Mouse (Mus musculus) forebrain, embryonic 15.5 days (tissue): ENCODE measurements around the gene Gtsf1. TPM values are rescaled to one million over a fixed set of nuclear protein-coding genes. Genes with fewer than 3 reads are reported as not detected.
"Not testable (repeated sequence)": the region's sequence is repeated elsewhere in the genome, so short reads cannot be mapped to it uniquely, and the experiment has no call there.

Experiments
- ATAC-seq: fragments of 200-750 bp; cut with Nextera tagmentation; replicated peaks from 2 replicates; pipeline ENCODE4 v1.8.0; 2017; ENCODE audit warnings: mild to moderate bottlenecking, moderate TSS enrichment, moderate library complexity
- H3K27ac ChIP-seq: fragments of 300-500 bp; sonication (generic); replicated peaks from 2 replicates; pipeline ENCODE4 v1.5.1; 2015; ENCODE audit warnings: mild to moderate bottlenecking, inconsistent platforms
- H3K27me3 ChIP-seq: fragments of 300-500 bp; sonication (generic); 2 replicates; pipeline ENCODE4 v1.6.1; 2015; ENCODE audit warnings: inconsistent platforms
- H3K36me3 ChIP-seq: fragments of 300-500 bp; sonication (generic); 2 replicates; pipeline ENCODE4 v1.6.1; 2015; ENCODE audit warnings: mild to moderate bottlenecking, inconsistent platforms
- H3K4me1 ChIP-seq: fragments of 300-500 bp; sonication (generic); 2 replicates; pipeline ENCODE4 v1.6.1; 2015; ENCODE audit warnings: inconsistent platforms
- H3K4me2 ChIP-seq: fragments of 300-500 bp; sonication (generic); replicated peaks from 2 replicates; pipeline ENCODE4 v1.6.1; 2015; ENCODE audit warnings: mild to moderate bottlenecking, inconsistent platforms
- H3K4me3 ChIP-seq: fragments of 300-500 bp; sonication (generic); 2 replicates; pipeline ENCODE4 v1.5.1; 2015; ENCODE audit warnings: mild to moderate bottlenecking, inconsistent platforms
- H3K9ac ChIP-seq: fragments of 300-500 bp; sonication (generic); replicated peaks from 2 replicates; pipeline ENCODE4 v1.6.1; 2015; ENCODE audit warnings: mild to moderate bottlenecking, inconsistent platforms
- H3K9me3 ChIP-seq: fragments of 300-500 bp; sonication (generic); 2 replicates; pipeline ENCODE4 v1.6.1; 2016; ENCODE audit warnings: inconsistent platforms
- WGBS: fragments of 180-500 bp; shearing (Covaris S2); methylation state at CpG from one replicate; pipeline ENCODE4 v1.1.7; 2015; ENCODE audit warnings: mixed read lengths; 5-methylcytosine and 5-hydroxymethylcytosine counted together
- polyA plus RNA-seq: library from polyadenylated mRNA; unstranded; fragments of >200 nt; fragmentation: Nextera tagmentation; extraction: Ambion mirVana; gene quantifications from 2 replicates; pipeline ENCODE4 v1.2.1, GENCODE M21; 2015

Gtsf1 gene
- polyA plus RNA-seq, 1 experiment from 2014 or later, result not detected

GRCm38 (mm10) chr15:103405586-103405985 lies 24.7 kb downstream of the Gtsf1 start:
- H3K9me3 ChIP-seq, H3K4me3 ChIP-seq, H3K36me3 ChIP-seq, ATAC-seq, H3K4me2 ChIP-seq, H3K9ac ChIP-seq, H3K27ac ChIP-seq, H3K27me3 ChIP-seq, H3K4me1 ChIP-seq: not testable (repeated sequence)
- WGBS, result 94% methylated on average over 3 of the region's 3 CpGs

GRCm38 (mm10) chr15:103401361-103401760 lies 28.9 kb downstream of the Gtsf1 start:
- ATAC-seq, result no peak
- 91% methylated on average over 5 of the region's 5 CpGs for WGBS
- Histone ChIP-seq H3K27ac (no peak overlapping the region), H3K36me3 (no peaks in the 10 kb centered on the region), H3K9ac (no peak overlapping the region), H3K27me3 (no peaks in the 10 kb centered on the region), H3K9me3 (no peaks in the 10 kb centered on the region), H3K4me2 (no peak overlapping the region), H3K4me1 (no peaks in the 10 kb centered on the region), H3K4me3 (no peak overlapping the region)

GRCm38 (mm10) chr15:103393577-103393976 lies 36.7 kb downstream of the Gtsf1 start:
- Histone ChIP-seq H3K4me1 (no peaks in the 10 kb centered on the region), H3K9ac (no peak overlapping the region), H3K4me3 (no peak overlapping the region), H3K4me2 (no peak overlapping the region), H3K27me3 (no peaks in the 10 kb centered on the region), H3K27ac (no peak overlapping the region), H3K9me3 (no peaks in the 10 kb centered on the region), H3K36me3 (no peaks in the 10 kb centered on the region)
- ATAC-seq, result no peak

GRCm38 (mm10) chr15:103388556-103389145 lies 41.6 kb downstream of the Gtsf1 start:
- Histone ChIP-seq H3K27ac (no peak overlapping the region), H3K4me2 (no peak overlapping the region), H3K9me3 (no peaks in the 10 kb centered on the region), H3K36me3 (no peaks in the 10 kb centered on the region), H3K9ac (no peak overlapping the region), H3K4me3 (no peak overlapping the region), H3K27me3 (no peaks in the 10 kb centered on the region), H3K4me1 (no peaks in the 10 kb centered on the region)
- 54% methylated on average over 4 of the region's 4 CpGs for WGBS
- no peak for ATAC-seq

GRCm38 (mm10) chr15:103383771-103384488 lies 46.3 kb downstream of the Gtsf1 start:
- Histone ChIP-seq H3K4me3 (no peak overlapping the region), H3K4me2 (no peak overlapping the region), H3K4me1 (no peaks in the 10 kb centered on the region), H3K36me3 (no peaks in the 10 kb centered on the region), H3K27ac (no peak overlapping the region), H3K9ac (no peak overlapping the region), H3K9me3 (no peaks in the 10 kb centered on the region), H3K27me3 (no peaks in the 10 kb centered on the region)
- no peak for ATAC-seq
- 71% methylated on average over 7 of the region's 7 CpGs for WGBS

DNA sequence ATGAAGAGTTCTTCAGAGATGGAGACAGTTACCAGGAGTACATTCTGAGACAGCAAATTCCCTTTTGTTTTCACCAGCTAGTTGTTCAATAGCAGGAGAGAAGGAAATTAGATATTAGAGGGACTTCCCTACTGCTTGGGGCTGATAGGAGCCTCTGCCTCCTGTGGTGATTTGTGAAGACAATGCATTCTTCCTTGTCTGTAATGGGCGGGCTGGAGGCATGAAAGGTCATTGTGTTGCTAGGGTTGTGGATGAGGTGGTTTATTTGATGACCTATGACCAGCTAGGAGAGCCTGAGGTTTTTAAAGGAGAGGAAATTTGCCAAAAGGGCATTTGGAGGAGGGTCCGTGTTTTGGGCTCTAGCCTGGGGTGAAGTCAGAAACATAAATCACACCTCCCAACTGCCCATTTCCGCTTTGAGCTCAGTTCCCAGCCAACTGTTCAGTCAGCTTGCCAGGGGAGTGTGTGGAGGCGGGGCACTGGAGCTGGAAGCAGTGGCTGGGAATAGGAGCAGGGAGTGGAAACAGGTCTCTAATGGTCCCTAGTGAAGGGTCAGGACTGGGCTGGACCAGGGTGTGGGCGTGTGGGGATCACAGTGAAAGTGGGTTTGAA lies 47.4 kb downstream of the Gtsf1 start:
- ATAC-seq, result no peak
- Histone ChIP-seq H3K4me2 (no peak overlapping the region), H3K4me1 (no peaks in the 10 kb centered on the region), H3K36me3 (no peaks in the 10 kb centered on the region), H3K4me3 (no peak overlapping the region), H3K27ac (no peak overlapping the region), H3K27me3 (no peaks in the 10 kb centered on the region), H3K9ac (no peak overlapping the region), H3K9me3 (no peaks in the 10 kb centered on the region)
- WGBS, result 38% methylated on average over 5 of the region's 5 CpGs

DNA sequence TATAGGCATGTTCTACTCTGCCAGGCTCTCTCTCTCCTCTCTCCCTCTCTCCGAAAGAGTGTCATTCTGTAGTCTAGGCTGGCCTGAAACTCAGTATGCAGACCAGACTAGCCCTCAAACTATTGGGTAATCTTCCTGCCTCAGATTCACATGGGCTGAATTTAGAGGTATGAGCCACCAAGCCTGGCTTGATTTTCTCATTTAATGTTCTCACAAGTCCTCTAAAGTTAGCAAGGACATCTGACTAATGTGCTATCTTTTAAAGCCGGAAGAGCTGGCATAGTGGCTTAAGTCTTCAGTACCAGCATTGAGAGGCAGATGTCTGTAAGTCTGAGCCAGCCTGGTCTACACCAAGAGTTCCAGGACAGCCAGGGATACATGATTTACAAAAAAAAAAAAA lies 48.2 kb downstream of the Gtsf1 start:
- H3K4me1 ChIP-seq, result no peaks in the 10 kb centered on the region
- H3K36me3 ChIP-seq, result no peaks in the 10 kb centered on the region
- H3K9ac ChIP-seq, result no peak overlapping the region
- H3K9me3 ChIP-seq, result no peaks in the 10 kb centered on the region
- no peak for ATAC-seq
- H3K27ac ChIP-seq, result no peak overlapping the region
- no peak overlapping the region for H3K4me2 ChIP-seq
- 91% methylated on average over 2 of the region's 2 CpGs for WGBS
- no peak overlapping the region for H3K4me3 ChIP-seq
- no peaks in the 10 kb centered on the region for H3K27me3 ChIP-seq

DNA sequence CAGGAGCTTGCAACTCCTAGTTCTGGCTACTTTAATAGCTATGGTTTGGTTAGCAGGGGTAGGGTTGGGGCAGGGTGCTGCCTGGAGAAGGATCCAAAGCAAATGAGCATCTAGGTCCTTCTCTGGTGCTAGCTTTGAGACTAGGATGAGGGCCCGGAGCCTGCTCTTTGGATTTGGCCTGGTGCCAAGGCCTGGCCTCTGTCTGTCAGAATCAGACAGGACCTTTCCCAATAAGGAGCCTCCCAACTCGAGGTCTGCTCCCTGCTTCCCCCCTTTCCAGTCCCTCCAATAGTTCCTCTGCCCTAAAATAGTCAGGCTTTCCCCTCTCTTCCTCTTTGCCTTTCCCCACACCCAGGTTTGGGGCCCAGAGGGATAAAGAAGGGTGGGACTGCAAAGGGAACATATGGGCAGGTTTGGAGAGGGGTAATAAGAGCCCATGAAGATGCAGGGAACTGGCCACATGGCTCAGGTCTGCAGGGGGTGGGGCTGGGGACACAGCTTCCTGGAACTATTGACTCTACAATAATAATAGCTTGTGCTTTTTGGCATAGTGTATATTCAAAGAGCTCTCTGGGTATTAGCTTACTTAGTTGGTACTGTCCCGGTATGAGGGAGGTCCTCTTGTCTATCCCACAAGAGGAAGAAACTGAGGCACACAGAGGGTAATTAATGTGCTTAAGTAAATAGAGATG lies 51.5 kb downstream of the Gtsf1 start:
- no peaks in the 10 kb centered on the region for H3K9me3 ChIP-seq
- no peak overlapping the region for H3K4me2 ChIP-seq
- no peaks in the 10 kb centered on the region for H3K4me1 ChIP-seq
- no peaks in the 10 kb centered on the region for H3K27me3 ChIP-seq
- H3K9ac ChIP-seq, result no peak overlapping the region
- no peak overlapping the region for H3K4me3 ChIP-seq
- WGBS, result 54% methylated on average over 3 of the region's 3 CpGs
- no peak for ATAC-seq
- H3K36me3 ChIP-seq, result no peaks in the 10 kb centered on the region
- no peak overlapping the region for H3K27ac ChIP-seq

DNA sequence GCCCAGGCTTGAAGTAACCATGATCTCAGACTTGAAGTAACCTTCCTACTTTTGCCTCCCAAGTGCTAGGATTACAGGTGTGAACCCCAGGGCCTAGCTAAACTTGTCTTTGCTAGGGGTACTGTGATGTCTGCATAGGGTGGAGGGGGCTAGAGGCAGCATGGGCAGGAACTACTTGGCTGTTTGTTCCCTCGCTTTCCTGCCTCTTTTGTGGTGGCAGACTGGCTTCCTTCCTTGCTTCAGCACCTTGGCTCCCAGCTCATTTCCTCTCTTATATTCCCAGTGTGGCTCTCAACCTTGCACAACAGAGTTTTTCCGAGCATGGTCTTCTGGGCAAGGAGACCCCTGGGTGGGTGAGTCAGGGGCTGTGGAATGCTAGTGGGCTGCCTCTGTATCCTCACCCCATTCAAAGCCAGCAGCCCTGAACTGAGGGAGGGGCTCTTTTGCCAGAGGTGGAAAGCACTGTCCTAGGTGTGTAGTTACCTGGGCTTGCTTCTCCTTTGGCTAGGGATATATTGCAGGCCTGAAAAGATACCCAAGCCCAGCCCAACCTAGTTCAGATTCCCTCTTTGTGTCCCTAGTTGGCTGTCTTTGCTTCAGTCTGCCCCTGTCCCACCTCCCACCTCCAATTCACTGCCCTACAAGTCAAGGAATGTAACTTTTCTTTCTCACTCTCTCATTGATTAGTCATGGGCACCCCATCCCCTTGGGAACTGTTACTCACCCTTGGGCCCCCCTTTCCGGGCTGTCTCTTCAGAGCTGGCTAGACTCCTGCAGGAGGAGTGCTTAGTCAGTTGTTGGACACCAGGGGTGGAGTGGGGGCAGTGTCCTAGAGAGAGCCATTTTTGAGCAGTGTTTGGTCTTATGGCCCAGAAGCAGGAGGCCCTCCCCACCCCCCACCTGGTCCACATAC lies 52.3 kb downstream of the Gtsf1 start:
- no peak overlapping the region for H3K9ac ChIP-seq
- H3K4me1 ChIP-seq, result no peaks in the 10 kb centered on the region
- H3K36me3 ChIP-seq, result no peaks in the 10 kb centered on the region
- WGBS, result 73% methylated on average over 3 of the region's 3 CpGs
- no peak overlapping the region for H3K27ac ChIP-seq
- H3K4me2 ChIP-seq, result no peak overlapping the region
- H3K27me3 ChIP-seq, result no peaks in the 10 kb centered on the region
- H3K4me3 ChIP-seq, result no peak overlapping the region
- no peak for ATAC-seq
- H3K9me3 ChIP-seq, result no peaks in the 10 kb centered on the region

GRCm38 (mm10) chr15:103376837-103377269 lies 53.4 kb downstream of the Gtsf1 start:
- Histone ChIP-seq H3K9me3 (no peaks in the 10 kb centered on the region), H3K4me3 (no peak overlapping the region), H3K27ac (no peak overlapping the region), H3K4me1 (no peaks in the 10 kb centered on the region), H3K36me3 (no peaks in the 10 kb centered on the region), H3K4me2 (no peak overlapping the region), H3K9ac (no peak overlapping the region), H3K27me3 (no peaks in the 10 kb centered on the region)
- WGBS, result 73% methylated on average over 8 of the region's 8 CpGs
- no peak for ATAC-seq

DNA sequence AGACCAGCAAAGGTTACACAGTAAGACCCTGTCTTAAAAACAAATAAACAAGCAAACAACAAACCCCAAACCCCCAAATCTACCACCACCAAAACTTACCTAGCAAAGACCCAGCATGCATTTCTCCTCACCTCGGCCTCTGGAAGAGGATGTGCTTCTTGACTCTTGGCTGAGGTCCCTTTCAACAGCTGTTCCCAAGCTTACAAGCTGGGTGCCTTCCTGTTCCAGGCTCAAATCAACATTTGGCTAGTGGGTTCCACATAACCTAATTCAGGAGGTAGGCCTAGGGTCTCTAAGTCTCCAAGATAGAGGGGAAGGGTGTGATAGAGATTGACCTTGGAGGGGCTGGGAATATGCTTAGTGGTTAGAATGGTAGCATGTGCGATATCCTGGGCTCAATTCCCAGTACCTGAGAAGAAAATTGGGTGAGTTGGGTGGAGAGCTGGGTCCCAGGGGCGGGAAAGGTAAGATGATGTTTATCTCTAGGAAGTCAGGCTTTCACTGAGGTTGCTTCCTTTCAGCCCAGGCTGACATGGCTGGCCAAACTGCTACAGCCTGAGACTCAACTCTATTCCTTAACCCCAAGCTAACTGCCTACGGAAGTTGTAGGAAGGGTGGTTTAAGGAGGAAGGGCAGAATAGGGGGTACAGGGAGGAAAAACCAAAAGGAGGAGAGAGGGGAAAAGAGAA lies 55.0 kb downstream of the Gtsf1 start:
- Histone ChIP-seq H3K4me3 (no peak overlapping the region), H3K4me1 (no peaks in the 10 kb centered on the region), H3K9ac (no peak overlapping the region), H3K27ac (no peak overlapping the region), H3K4me2 (no peak overlapping the region), H3K9me3 (no peaks in the 10 kb centered on the region), H3K27me3 (no peaks in the 10 kb centered on the region), H3K36me3 (no peaks in the 10 kb centered on the region)
- WGBS, result 87% methylated on average over 4 of the region's 4 CpGs
- ATAC-seq, result no peak
